Mouse (Mus musculus) kidney, postnatal 25 days (tissue): ENCODE measurements at regions not wholly inside any gene's neighbourhood (a gene's known extent, or its start where the extent isn't known, plus 50 kb on each side); places are given as distances from the start of the nearest gene placed in this dataset.
A peak's percentile ranks its signal among the peaks of the same experiment; 100 is the strongest.

ENCODE experiments used
- DNase-seq, 2 experiments: peaks; one replicate each; pipeline ENCODE4 v3.0.0; 2021; ENCODE audit warnings: mixed read lengths in 2 of 2

GRCm38 (mm10) chr3:61268453-61269335 is 92.7 kb upstream of the Rap2b start:
- DNase-seq: peak in 1 of 2 experiments; percentile 57

- DNase-seq: no peak
Observed at GRCm38 (mm10) chr3:61285924-61286520, 75.4 kb upstream of the Rap2b start.

DNA sequence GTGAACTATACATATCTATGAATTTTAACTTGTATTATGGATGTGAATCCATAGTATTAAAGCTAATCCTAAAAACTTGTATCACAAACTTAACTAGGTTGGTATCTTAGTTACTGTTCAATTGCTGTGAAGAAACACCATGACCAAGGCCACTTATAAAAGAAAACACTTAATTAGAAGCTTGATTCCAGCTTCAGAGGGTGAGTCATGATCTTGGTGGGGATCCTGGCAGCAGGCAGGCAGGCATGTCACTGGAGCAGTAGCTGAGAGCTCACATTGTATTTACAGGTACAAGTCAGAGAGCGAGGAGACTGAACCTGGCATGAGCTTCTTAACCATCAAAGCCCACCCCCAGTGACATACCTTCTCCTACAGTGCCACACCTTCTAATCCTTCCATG is 73.2 kb upstream of the Rap2b start:
- DNase-seq: no peak

GRCm38 (mm10) chr3:61294855-61295254 is 66.6 kb upstream of the Rap2b start:
- DNase-seq: no peak

GRCm38 (mm10) chr3:61297290-61297689 is 64.1 kb upstream of the Rap2b start:
- DNase-seq: no peak

DNA sequence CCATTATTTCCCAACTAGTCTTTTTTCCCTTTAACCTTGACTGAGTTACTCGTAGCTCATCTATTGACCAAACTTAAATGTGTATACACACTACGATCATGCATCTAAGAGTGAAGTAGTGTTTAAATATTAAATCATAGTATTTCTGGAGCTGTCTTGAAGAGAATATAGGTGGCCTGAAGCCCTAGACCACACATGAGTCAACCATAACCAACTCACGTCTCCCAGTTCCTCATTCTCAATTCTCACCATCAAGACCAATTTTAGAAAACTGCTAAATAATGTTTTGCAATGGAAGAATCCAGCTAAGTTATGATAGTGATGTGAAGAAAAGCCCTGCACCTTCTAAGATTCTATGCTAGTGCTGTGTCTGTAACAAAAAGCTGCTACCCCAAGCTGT is 59.2 kb upstream of the Rap2b start:
- no peak for DNase-seq

DNA sequence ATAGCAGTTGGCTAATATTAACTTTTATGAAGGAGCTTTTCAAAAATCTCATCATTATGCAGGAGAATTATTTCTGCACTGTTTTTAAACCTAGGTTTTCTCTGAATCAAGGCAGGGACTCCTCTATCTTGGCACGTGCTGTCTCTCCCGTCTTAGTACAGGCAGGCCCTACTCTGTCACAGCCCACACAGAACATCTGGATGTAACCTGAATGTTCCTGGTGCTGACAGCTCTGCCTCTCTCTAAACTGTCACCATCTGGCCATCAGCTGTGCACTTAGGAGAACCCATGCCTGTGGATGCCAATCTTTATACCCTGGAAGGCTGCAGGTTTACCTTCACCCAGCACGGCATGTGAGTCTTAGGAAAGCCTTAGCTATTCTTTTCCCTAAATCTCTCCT is 58.0 kb upstream of the Rap2b start:
- DNase-seq: no peak

DNA sequence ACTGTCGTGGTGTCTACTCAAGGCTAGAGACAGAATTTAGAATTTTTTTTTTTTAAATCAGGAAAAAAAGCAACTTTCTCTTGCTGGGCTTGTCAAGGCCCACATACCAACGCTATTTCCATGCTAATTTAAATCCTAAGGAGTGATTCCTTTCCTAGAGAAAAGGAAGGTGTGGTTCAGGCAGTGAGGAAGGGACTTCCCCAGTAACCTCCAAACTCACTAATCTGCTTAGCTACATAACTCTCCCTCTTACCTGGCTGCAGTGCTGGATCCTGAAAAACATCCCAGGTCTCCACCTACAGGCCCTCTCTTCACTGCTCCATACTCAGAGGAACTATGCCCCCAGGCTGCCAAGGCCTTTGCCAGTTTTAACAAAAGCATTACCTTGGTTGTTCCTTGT is 55.1 kb upstream of the Rap2b start:
- no peak for DNase-seq

DNA sequence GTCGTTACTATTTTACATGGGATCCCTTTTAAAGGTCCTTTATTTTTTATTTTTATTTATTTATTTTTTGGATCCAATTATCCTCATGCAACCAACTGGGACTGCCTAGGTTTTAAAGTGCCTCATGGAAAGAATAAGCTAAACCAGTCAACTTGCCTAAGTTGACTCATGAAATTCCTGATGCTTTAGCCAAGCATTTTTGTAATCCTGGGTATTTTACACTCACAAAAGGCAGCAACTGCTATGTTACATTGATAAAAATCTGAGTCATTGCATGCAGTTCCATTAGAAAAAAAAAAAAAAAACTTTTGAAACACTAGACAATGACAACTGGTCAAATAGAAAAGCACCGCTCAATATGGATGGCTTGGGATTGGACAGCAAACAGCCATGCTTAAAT is 52.7 kb upstream of the Rap2b start:
- no peak for DNase-seq

DNA sequence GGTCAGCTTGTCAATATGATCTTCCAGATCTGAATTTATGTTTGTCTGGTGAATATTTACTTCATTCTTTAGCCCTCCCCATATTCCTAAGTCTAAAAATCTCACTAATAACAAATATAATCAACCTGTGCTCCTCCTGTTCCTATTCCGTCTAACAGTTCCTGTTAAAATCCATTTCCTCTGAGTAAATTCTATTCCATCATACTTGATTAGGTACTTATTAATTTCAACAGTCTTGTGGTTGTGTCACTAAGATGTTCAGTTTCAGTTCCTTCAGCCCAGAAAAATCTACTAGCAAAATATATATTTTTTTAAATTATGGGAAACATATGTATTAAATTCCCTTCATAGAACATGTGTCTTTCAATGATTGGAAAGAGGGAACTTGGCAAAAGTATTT is 52.2 kb upstream of the Rap2b start:
- DNase-seq: no peak
